Mouse (Mus musculus) erythroblast, adult 5-6 weeks (primary cell): Measurements from ENCODE around the gene Cdc37l1. TPM values are rescaled to one million over a fixed set of nuclear protein-coding genes. Genes with fewer than 3 reads are reported as not detected.

Experiments used
- ATAC-seq: replicated peaks from 2 replicates; pipeline ENCODE4 v1.8.0; 2016; ENCODE audit warnings: moderate number of reproducible peaks, mild to moderate bottlenecking, moderate TSS enrichment, inconsistent platforms; ENCODE audit not compliant: poor library complexity, low FRiP score, severe bottlenecking
- total RNA-seq, 2 experiments: library from RNA; stranded (forward) in 1 of 2; stranded (reverse) in 1 of 2; fragments of 150-400 nt in 1 of 2; fragments of 200-764, 138-1000 nt in 1 of 2; gene quantifications; 2 replicates each; pipeline versions ENCODE4 v1.2.3 to v1.2.4; 2015 to 2017; ENCODE audit warnings: low replicate concordance in 2 of 2

The Cdc37l1 gene
- total RNA-seq, 2 experiments from 2014 or later, result 27.0 to 27.7 TPM

DNA sequence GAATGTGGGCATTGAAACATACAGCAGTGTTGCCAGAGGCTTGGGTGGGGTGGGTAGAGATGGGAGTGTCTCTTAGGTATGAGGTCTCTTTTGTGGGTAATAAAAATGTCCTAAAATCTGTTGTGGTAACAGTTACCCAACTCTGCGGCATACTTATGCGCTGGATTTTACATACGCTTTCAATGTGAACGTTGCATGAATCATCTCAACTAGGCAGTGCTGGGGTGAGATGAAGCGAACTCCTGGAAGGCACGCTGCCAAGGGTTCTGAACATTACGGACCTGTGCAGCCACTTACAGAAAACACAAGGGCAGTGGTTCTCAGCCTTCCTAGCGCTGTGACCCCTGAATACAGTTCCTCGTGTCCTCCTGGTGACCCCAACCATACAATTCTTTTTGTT, 52.5 kb downstream of the Cdc37l1 start:
- ATAC-seq, result no peak

GRCm38 (mm10) chr19:29044353-29044768, 54.2 kb downstream of the Cdc37l1 start:
- no peak for ATAC-seq

GRCm38 (mm10) chr19:29045369-29045768, 55.2 kb downstream of the Cdc37l1 start:
- no peak for ATAC-seq

DNA sequence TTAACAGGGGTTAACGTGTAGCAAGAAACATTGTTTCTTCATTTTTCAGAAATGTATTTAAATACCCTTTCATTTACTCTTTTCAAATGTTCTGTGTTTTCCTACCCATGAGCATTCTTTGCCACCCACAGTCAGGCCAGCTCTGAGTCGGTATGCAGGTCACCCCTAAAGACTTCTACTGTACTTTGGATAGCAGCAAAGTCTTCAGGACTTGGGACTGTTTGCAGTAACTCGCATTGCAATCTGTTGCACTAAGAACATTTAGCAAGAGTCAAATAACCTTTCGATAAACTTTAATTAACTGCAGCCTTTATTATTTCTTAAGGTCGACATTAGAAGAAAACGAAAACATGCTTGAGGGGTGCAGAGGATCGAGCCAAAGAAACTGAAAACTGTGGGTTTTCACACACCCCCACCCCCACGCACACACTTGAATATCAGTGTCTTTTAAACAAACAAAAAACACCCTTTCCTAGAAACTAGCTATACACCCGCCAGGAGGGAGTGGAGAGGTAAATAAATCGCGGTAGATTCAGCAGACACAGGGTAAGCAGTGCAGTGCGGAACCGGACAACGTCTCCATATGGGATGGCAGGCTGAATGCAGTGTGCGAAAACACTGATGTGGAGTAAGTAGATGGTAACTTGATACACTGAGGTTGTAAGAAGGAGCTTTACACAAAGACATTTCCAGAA, 56.0 kb downstream of the Cdc37l1 start:
- ATAC-seq, result no peak

- ATAC-seq, result no peak
Measured at GRCm38 (mm10) chr19:29046961-29047333, 56.8 kb downstream of the Cdc37l1 start.

DNA sequence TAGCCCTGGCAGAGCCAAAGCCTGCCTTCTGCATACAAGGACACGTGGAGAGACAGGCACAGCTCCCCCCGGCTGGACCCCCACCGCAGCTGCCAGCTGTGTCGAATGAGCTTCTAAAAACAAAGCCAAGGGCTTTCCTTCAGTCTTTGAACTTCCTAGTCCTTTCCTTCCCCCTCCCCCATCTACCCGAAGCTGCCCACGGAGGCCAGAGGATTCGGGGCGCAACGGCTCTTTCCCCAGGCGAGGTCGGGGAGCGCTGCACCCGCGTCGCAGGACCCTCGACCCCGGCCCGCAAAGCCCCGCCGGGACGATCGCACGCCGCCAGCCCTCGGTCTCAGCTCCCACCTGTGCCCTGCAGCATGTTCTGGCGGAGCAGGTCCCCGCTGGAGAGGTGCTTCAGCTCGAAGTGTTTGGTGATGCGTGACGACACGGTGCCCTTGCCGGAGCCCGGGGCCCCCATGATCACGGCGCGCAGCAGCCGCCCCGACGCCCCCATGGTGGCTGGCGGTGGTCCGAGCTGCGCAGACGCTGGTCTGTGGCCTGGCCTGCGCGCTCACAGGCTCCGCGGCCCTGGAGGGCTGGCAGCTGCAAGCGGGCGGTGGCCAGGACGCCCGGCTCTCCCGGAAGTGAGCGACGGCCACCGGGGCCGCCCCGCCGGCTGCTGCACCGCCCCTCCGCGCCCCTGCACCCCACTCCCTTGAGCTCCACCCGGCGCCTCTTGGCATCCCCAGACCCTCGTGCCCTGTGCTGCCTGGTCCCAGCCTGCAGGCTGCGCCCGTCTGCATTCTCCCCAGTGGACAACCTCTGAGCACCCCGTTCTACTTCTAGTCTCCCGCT, 57.4 kb downstream of the Cdc37l1 start, which contains the start of gene Ak3:
Gene Ak3, minus strand, starts transcription at position 628 of the 837 bp plus-strand sequence.
- peak; percentile 78 for ATAC-seq

GRCm38 (mm10) chr19:29049401-29050075, 59.4 kb downstream of the Cdc37l1 start:
- no peak for ATAC-seq

DNA sequence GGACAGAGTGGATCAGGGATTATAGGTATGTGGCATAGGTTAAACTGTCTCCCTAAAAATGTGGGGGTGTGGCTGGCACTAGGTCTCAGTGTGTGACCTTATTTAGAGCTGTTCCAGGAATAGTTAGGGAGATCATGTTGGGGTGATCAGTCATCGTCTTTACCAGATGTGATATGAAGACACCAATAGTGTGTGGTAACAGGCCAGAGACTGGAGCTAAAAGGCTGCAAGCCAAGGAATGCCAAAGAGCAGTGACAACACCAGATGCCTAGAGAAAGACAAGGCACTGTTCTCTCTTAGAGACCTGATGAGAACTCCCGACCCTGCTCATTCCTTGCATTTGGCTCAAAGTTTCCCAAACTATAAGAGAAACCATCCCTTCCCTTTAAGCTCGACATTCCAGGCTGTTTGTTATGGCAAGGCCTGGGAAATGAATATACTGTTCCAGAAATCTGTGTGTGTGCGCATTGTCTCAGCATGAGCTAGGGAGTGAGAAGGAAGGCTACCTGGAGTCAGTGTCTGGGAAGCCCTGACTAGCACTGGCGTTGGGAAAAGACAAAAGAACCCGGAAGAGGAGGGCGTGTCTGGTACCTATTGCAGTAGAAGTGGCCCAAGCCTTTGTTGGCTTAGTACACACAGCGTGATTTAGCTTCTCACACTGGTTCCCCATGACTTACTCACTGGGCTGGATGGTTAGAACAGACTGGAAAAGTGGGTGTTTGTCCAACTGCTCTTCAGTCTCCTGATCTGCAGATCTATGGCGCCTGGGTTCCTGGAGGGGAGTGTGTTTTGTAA, 60.2 kb downstream of the Cdc37l1 start:
- no peak for ATAC-seq

DNA sequence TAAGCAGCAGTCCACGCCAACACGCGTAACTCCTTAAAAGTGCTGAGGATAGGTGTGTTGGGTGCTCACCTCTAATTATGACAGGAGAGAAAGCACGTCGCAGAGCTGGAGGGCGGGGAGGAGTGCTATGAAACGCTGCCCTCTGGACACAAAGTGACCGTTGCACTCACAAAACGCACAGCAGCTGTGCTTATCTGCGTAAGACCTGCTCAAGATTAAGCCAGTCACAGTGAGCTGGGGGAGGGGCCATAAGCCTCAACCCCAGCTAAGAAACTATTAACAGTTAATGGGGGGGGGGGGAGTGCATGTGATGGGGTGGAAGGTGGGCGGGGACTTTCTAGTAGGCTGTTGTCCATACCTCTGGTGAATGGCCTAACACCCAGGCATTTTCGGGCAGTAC, 62.6 kb downstream of the Cdc37l1 start:
- ATAC-seq, result no peak

- no peak for ATAC-seq
Measured at GRCm38 (mm10) chr19:29054594-29054993, 64.4 kb downstream of the Cdc37l1 start.

GRCm38 (mm10) chr19:29055469-29055868, 65.3 kb downstream of the Cdc37l1 start:
- ATAC-seq, result no peak

GRCm38 (mm10) chr19:29058741-29059140, 68.6 kb downstream of the Cdc37l1 start:
- no peak for ATAC-seq

DNA sequence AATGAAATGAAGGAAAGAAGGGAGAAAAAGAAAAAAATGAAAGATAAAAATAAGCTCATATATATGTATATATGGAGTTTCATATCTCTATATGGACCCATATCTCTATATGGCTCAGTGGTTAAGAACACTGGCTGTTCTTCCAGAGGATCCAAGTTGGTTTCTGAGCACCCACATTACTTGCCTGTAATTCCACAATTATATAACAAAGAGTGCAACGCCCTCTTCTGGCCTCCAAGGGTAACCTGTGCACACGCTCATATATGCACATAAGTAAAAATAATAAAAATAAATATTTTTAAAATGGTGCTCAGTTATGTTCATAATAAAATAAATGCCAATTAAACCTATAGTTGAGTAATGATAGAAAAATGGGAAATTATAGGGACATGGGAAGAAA, 69.5 kb downstream of the Cdc37l1 start:
- ATAC-seq, result no peak

DNA sequence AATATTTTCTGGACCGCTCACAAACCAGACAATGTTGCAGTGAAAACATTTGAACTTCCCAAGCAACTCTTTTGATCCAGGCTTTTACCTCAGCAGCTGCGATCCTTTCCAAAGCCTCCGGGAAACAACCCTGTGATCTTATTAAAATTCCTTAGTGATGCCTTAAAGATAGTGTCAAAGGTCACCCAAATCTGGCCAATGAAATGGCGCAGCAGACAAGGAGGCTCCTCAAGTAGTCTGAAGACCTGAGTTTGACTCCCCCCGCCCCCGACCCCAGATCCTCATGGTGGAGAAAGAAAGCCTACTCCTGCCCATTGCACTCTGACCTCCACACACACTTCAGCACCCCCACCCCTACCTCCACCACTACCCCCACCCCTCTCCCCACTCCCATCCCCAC, 70.1 kb downstream of the Cdc37l1 start:
- no peak for ATAC-seq

- ATAC-seq, result no peak
Measured at GRCm38 (mm10) chr19:29063009-29063408, 72.9 kb downstream of the Cdc37l1 start.

- peak; percentile 72 for ATAC-seq
Measured at GRCm38 (mm10) chr19:29063577-29064363, 73.6 kb downstream of the Cdc37l1 start.

GRCm38 (mm10) chr19:29064451-29065102, 74.4 kb downstream of the Cdc37l1 start:
- ATAC-seq, result peak; percentile 77

- peak; percentile 73 for ATAC-seq
Measured at GRCm38 (mm10) chr19:29066981-29067471, 76.9 kb downstream of the Cdc37l1 start.
